Mouse (Mus musculus): ENCODE data around the gene Gpatch4. TPM values are rescaled to one million over a fixed set of nuclear protein-coding genes. Genes with fewer than 3 reads are reported as not detected.

The Gpatch4 gene
- total RNA-seq (2012; rRNA removed) (76.6 and 105 TPM in 2 replicates), polyA plus RNA-seq (2012; ENCODE audit: insufficient read depth in 1 of 2, insufficient read length in 2 of 2, low read depth in 1 of 2, low replicate concordance in 2 of 2, missing spikeins in 1 of 2) (100 to 1,000 TPM; 135 to 240 TPM)

- Histone ChIP-seq H3K9me3 (replicated peaks; ENCODE audit: insufficient read depth, low read length) (no peaks in the 10 kb centered on the region), H3K4me1 (ENCODE audit: control insufficient read depth in 1 of 2, insufficient read depth in 2 of 2, low read length in 2 of 2) (peaks cover 0 to 11% of the 10 kb centered on the region in 2 experiments; a peak in 2 of 4 replicates), H3K9ac (ENCODE audit: control insufficient read depth, low read depth, low read length, poor library complexity, severe bottlenecking) (peak within 1 kb of the TSS; percentile 89), H3K27me3 (ENCODE audit: control insufficient read depth in 1 of 2, insufficient read depth in 2 of 2, low read length in 2 of 2) (peaks cover 4 to 11% of the 10 kb centered on the region in 2 experiments; a peak in 3 of 4 replicates), H3K4me3 (ENCODE audit: control insufficient read depth in 1 of 2, insufficient read depth in 1 of 2, low read depth in 2 of 2, low read length in 2 of 2) (peak within 1 kb of the TSS; percentile 67 to 96), H3K79me2 (ENCODE audit: control insufficient read depth, insufficient read depth, low read length, poor library complexity) (peaks cover 37% of the 10 kb centered on the region), H3K36me3 (ENCODE audit: control insufficient read depth in 1 of 2, insufficient read depth in 2 of 2, low read length in 2 of 2) (peaks cover 0 to 22% of the 10 kb centered on the region in 2 experiments; a peak in 2 of 4 replicates), H3K27ac (ENCODE audit: control insufficient read depth, low read depth, low read length) (peak within 1 kb of the TSS; percentile 59)
- DNase-seq (ENCODE audit: low read depth, low spot score), result peak; percentile 99
- TF ChIP-seq MEF2A (IDR thresholded peaks at IDR 0.05; ENCODE audit: extremely low read depth, insufficient replicate concordance, low read depth, low read length, poor library complexity, severe bottlenecking) (no peak), TCF12 (IDR thresholded peaks at IDR 0.05; ENCODE audit: low read depth, low read length) (peak; percentile 78), BHLHE40 (IDR thresholded peaks at IDR 0.05; ENCODE audit: borderline replicate concordance, low read depth, low read length) (peak; percentile 73; the same call in 1 of the 2 replicates), E2F4 (IDR thresholded peaks at IDR 0.05; ENCODE audit: borderline replicate concordance, low read depth, low read length) (no peak), POLR2A (IDR thresholded peaks at IDR 0.05; ENCODE audit: control insufficient read depth in 1 of 2, insufficient read depth in 1 of 2, low read depth in 1 of 2, low read length in 2 of 2, poor library complexity in 1 of 2) (peak; percentile 87 to 97), USF1 (IDR thresholded peaks at IDR 0.05; ENCODE audit: low read depth, low read length) (peak; percentile 71), KAT2A (conservative IDR thresholded peaks at IDR 0.05; ENCODE audit: low read depth, low read length) (peak; percentile 78), MYC (IDR thresholded peaks at IDR 0.05; ENCODE audit: low read depth, low read length) (peak; percentile 100), HCFC1 (IDR thresholded peaks at IDR 0.05; ENCODE audit: low read depth, low read length) (peak; percentile 96), CTCF (IDR thresholded peaks at IDR 0.05 in 2 of 3, conservative IDR thresholded peaks at IDR 0.05 in 1 of 3; ENCODE audit: control insufficient read depth in 1 of 3, insufficient read depth in 1 of 3, low read depth in 2 of 3, low read length in 3 of 3, poor library complexity in 1 of 3, severe bottlenecking in 1 of 3) (no peak), POLR2AphosphoS5 (IDR thresholded peaks at IDR 0.05; ENCODE audit: borderline replicate concordance, low read depth, low read length) (no peak), CHD2 (IDR thresholded peaks at IDR 0.05; ENCODE audit: low read length) (no peak; the same call in none of the 2 replicates), MYB (IDR thresholded peaks at IDR 0.05; ENCODE audit: low read depth, low read length) (no peak), POLR2AphosphoS2 (IDR thresholded peaks at IDR 0.05; ENCODE audit: low read length) (peak; percentile 77), UBTF (IDR thresholded peaks at IDR 0.05; ENCODE audit: borderline replicate concordance, insufficient read depth, low read depth, low read length) (no peak), TAL1 (IDR thresholded peaks at IDR 0.05; ENCODE audit: low read length) (no peak), GABPA (IDR thresholded peaks at IDR 0.05; ENCODE audit: low read depth, low read length) (no peak), ETS1 (IDR thresholded peaks at IDR 0.05; ENCODE audit: low read depth, low read length) (peak; percentile 53; the same call in 1 of the 2 replicates), ZKSCAN1 (IDR thresholded peaks at IDR 0.05; ENCODE audit: low read depth, low read length) (no peak), TBP (IDR thresholded peaks at IDR 0.05; ENCODE audit: low read depth, low read length) (peak; percentile 91), GATA1 (IDR thresholded peaks at IDR 0.05; ENCODE audit: low read depth, low read length) (no peak), JUND (IDR thresholded peaks at IDR 0.05; ENCODE audit: low read depth, low read length) (no peak), CHD1 (IDR thresholded peaks at IDR 0.05; ENCODE audit: low read depth, low read length) (no peak), MAX (IDR thresholded peaks at IDR 0.05; ENCODE audit: low read length) (peak; percentile 100), ZC3H11A (IDR thresholded peaks at IDR 0.05; ENCODE audit: low read depth, low read length) (no peak), SMC3 (IDR thresholded peaks at IDR 0.05; ENCODE audit: low read depth, low read length) (no peak), SIN3A (IDR thresholded peaks at IDR 0.05; ENCODE audit: low read length) (peak; percentile 100), EP300 (IDR thresholded peaks at IDR 0.05; ENCODE audit: low read depth in 1 of 2, low read length in 2 of 2) (no peak), ZMIZ1 (IDR thresholded peaks at IDR 0.05; ENCODE audit: low read depth, low read length) (no peak), RAD21 (IDR thresholded peaks at IDR 0.05; ENCODE audit: low read depth, low read length) (no peak), NRF1 (IDR thresholded peaks at IDR 0.05; ENCODE audit: insufficient read depth, low read depth, low read length, poor library complexity, severe bottlenecking) (no peak), MAFK (IDR thresholded peaks at IDR 0.05; ENCODE audit: borderline replicate concordance, low read depth, low read length) (no peak), MAZ (IDR thresholded peaks at IDR 0.05; ENCODE audit: low read depth, low read length) (peak; percentile 17; the same call in 1 of the 2 replicates), RCOR1 (IDR thresholded peaks at IDR 0.05; ENCODE audit: low read depth, low read length) (no peak), NELFE (IDR thresholded peaks at IDR 0.05; ENCODE audit: low read depth, low read length) (peak; percentile 96), ELF1 (IDR thresholded peaks at IDR 0.05; ENCODE audit: low read depth, low read length) (peak; percentile 96)
These were observed at the start of gene Gpatch4 for GRCm38 (mm10) chr3:88042661-88043421. Gpatch4 (plus strand) TSS chr3:88043108.
